Mouse (Mus musculus) 3134 (cell line): ENCODE measurements at regions not wholly inside any gene's neighbourhood (a gene's known extent, or its start where the extent isn't known, plus 50 kb on each side); places are given as distances from the start of the nearest gene placed in this dataset.

Experiments
- DNase-seq: peaks from one replicate; pipeline ENCODE4 v3.0.0-alpha.2; 2011; ENCODE audit warnings: low spot score; ENCODE audit not compliant: insufficient read length; ENCODE audit errors: extremely low read depth

DNA sequence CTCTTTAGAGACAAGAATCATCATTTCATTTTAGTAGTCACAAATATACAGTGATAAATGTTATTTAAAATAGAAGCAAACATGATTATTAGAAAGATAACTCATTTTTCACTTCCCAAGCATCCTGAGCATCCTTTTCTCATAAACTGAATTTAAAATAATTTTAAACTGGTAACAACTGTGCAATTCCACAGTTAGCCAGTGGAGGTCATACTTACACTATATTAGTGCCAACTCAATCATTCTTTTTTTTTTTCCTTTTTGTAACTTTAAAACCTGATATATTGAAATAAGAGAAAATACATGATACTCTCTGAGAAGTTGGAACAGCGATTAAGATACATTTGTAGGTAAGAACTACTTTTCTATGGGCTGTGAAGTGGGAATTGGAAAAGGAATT lies 113.2 kb upstream of the Gm17509 start:
- DNase-seq = peak; percentile 4

DNA sequence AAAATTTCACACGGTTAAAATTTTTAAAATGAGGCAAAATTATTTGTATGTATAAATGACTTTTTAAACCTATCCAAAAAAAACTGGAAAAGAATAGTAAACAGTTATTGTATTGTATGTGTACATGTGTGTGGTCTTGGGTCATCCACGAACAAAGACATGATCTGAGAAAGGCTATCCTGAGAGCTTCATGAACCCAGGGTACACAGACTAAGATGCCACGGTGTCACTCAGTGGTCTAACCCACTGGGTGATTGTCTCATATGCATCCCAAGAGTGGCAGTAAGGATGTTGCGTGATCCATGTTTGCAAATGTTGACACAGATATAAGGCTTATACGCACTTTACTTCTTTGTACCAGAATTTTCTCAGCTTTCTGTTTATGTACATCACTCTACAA lies 113.7 kb upstream of the Gm17509 start:
- DNase-seq = no peak

DNA sequence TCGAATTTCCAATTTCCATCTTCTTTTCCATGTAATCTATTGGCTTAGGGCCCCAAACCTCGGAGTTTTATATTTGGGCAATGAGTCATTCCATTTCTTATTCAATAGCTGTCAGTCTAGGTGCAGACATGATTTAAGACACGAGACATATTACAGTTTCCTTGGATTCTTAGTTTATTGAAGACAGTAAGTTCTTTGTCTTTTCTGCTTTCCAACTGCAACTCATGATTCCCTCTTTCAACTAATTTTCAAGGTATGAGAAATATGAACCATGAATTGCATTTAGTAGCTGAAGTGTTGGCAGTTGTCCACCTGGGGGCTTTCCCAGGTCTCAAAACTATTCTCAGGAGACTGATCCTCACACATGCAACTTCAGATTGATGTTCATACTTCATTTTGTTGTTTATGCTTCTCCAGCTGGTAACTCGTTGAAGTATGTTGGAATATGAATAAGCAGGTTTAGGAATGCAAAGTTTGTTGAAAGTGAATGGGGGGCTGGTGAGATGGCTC lies 160.3 kb upstream of the Gm17509 start:
- DNase-seq = peak; percentile 65

DNA sequence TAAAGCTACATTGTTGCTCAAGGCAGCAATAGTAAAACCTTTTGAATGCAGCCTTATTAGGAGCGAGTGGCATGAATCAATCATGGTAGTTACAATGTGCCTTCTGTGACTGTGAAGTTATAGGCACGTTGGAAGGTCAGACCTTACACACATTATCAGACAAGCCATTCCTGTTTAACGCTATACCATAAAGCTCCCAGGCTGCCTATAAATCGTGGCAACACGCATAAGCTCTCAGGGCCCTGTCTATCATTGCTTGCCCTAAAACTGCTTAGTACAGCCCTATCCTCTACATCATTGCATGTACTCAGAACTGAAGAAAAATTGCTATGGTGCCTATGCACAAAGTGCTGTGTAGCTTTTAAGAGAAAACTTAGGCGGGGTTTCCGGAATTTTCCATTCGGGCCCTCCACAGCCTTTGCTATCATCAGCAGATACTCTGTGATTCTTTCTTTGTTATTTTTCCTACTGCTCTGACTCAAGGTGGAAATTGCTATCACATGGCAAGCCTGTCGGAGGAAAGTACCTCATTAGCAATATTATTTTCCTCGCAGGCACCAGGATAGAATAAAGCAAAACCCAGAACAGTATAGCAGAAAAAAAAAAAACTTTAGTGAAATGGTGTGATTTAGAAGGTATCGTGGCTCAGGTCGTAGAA lies 162.7 kb upstream of the Gm17509 start:
- DNase-seq = no peak

DNA sequence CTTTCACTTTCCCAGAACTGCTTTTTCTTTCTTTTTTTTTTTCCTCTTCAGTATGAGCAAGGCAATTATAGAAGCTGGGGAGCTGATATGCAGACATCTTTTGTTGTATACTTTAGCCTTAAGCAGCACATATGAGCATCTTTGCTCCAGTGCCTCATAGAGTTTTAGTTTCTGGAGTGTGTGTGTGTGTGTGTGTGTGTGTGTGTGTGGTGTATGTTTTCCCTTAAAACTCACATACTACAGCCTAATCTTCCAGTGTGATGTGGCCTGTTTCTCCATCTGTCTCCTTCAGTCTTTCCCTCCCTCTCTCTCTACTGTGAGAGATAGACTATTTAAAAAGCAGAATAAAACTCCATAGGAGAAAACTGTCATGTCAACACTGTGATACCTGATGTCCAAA lies 169.4 kb upstream of the Gm17509 start:
- no peak for DNase-seq

DNA sequence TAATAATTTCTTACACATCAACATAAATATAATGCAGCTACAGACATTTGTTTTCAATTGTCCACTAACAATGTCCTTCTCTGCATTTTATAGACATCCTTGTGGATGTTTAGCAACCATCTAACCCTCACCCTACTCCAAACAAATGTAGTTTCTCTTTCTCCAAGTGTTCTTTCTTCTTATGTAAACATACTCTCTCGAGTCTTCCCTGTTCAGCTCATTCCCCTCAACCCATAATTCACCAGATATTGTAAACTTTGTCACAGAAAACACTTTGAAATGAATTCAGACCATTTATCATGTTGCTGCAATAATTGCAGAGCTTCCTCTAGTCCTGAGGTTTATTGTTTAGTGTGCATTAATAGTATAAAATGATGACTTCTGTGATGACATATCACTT lies 172.6 kb upstream of the Gm17509 start:
- DNase-seq = no peak

DNA sequence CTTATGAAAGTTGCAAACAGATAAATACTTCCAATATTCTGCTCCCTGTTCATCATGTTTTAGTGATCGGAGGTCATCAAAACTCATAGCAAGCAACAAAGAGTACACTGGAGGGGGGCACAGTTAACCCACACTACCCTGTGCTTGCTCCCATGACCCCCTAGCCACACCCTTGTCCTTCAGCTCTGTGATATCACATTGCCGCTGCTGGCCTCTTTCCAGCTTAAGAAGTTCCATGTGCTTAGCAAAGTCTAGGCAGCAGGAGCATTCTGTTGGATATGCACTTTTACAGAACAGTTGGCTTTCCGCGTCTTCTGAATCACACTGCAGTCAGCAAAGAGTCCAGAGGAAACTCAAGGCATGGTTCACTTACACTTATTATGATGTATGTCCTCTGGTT lies 180.4 kb upstream of the Gm17509 start:
- DNase-seq = no peak

DNA sequence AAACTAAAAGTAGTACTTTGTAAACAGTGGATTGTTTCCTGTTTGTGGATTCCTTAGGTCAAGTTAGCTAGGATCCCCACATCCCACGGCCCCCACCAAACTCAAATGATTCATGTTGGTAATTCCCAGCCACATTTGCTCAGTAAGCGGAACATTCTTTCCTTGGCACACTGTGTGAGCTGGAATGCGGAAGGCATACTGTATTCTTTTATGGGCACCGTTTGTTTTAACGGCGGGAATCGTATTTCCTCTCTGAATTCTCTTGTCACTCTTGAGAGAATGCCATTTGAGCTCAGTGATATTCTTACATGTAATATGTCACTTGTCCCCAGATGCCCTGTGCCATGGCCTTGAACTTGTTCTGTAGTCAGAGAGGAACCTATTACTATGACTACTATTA lies 189.1 kb upstream of the Gm17509 start:
- DNase-seq = peak; percentile 58

DNA sequence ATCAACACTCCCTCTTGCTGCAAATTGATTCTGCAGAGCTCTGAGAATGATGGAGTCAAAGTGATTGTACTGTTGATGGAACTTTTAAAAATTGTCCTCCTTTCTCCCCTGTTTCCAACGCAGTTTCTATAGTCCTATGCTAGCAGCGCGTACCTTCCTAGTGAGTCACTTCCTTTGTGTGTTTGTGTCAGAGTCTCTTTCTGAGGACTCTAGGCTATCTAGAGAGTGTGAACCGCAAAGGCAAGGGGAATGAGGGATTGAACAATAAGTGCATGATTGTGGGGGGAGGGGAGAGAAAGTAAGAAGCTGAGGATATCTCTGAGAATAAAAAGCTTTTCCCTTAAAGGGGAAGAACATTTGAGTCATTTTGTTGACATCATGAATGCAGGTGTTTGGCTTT lies 188.5 kb upstream of the Hcn1 start:
- peak; percentile 65 for DNase-seq

DNA sequence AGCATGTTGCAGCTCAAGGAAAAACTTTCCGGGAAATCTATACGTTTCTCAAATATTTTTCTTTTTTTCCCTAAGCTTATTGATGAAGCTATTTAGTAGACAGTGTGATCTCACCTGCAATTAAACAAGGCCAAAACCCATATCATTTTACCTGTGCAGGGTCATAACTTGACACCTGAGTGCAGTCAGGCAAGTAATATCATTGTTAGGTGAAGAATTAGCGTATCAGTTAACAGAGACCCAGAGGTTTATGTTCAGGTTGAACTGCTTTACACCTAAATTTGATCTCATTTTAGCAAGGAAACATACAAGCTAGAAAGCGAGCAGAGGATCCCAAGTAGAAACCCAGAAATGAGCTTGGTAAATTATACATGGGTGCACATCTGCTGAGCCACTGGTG lies 178.6 kb upstream of the Hcn1 start:
- DNase-seq = no peak

DNA sequence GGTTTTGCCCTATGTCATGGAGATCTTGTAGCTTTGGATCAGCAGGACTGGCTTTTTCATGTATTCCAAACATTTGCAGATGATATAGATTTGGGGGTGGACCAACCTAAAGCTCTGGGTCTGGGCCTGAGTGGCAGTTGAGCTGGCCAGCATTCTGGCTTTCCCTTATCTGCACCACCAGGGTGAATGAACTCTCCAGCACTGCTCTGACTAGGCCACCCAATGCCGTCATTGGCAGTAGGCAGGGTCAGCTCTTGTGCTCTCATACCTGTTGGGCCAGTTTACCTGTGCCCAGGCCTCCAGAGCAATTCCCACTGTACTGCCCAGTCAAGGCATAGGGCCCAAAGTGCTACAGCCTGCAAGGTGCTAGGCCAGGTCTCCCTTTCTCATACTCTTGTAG lies 177.1 kb upstream of the Hcn1 start:
- DNase-seq = no peak

DNA sequence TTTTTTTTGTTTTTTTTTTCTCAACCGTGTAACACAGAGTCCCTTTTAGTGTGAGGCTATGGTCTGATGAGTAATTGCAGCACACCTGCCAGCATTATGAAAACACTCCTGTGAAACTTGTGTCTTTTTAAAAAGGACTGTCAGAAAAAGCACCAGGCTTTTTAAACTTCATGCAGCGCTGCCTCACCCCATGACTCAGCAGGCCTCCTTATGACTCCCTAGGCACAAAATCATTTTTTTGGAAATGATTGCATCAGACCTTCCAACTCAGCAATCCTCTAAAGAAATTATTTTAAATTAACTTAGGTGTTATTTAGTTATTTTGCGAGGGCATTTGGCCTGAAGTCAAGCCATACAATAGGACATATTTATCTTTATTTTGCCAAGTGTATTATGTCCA lies 134.7 kb upstream of the Hcn1 start:
- DNase-seq = peak; percentile 26

DNA sequence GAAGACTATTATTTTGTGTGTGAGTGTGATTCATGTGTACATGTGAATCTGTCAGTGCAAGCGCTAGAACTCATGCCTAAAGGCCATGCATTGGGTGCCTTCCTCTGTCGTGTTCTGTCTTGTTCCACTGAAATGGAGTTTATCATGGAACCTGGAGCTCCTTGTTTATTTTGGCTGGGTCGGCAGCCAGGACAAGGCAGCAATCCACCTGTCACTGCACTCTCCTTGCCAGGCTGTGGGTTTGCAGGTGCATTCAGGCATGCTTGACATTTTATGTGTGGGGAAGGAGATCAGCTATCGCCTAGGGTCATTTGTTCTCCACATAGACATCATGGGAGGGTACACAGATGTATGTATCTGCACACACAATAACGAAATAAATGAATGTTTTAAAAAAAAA lies 129.4 kb upstream of the Hcn1 start:
- DNase-seq = no peak

DNA sequence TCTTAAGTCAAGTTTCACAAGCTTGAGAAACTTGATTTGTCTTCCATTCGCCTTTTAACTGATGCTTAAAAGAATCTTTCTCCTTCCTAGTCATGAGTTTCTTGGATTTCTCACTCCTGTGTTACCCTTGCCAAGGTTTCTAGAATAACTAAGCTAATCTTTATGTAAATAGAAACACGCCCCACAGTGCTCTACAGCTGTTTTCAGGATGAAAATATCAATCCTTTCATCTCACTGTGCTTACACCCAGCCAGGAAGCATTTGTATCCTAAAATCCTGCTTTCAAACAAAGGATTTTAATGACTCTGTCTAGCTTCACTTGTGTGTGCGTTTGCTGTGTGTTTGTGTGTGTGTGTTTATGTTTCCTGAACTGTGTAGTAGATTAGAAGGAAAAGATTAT lies 119.5 kb upstream of the Hcn1 start:
- no peak for DNase-seq

DNA sequence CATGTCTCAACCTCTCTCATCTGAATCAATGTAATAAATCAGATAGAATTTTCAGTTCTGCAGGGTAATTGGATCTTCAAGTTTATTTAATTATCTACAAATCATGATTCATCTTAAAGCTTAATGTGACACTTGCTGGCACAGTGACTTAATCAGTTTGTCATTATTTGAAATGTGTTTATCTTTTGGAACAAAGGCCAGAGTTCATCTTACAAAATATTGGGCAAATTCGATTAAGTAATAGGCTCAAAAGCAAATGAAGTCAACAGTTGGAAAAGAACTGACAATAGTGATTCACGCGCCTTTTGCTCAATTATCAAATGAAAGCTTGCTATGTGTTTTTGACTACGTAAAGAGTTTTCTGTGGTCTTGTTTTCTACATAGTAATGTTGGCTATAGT lies 93.4 kb upstream of the Hcn1 start:
- no peak for DNase-seq

DNA sequence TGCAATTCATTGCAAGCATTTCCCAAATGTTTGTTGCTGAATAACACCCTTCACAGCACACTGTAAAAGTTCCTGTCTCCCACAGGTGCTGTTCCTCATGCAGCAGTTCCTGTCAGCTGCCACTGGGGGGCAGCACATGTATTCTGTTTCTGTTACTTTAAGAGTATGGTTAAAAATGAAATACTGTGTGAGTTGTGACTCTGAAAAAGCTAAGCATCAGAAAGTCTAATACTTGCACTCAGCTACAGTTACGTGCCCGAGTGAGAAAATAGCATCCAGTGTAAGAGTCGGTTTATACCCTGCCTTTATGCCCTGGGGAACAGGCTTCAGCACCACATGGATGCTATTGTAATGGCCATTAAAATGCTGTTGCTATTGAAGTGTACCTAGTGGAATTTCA lies 52.0 kb upstream of the Hcn1 start:
- peak; percentile 40 for DNase-seq
